Mouse (Mus musculus): ENCODE data around the gene Gnai2.

Gene Gnai2

DNA sequence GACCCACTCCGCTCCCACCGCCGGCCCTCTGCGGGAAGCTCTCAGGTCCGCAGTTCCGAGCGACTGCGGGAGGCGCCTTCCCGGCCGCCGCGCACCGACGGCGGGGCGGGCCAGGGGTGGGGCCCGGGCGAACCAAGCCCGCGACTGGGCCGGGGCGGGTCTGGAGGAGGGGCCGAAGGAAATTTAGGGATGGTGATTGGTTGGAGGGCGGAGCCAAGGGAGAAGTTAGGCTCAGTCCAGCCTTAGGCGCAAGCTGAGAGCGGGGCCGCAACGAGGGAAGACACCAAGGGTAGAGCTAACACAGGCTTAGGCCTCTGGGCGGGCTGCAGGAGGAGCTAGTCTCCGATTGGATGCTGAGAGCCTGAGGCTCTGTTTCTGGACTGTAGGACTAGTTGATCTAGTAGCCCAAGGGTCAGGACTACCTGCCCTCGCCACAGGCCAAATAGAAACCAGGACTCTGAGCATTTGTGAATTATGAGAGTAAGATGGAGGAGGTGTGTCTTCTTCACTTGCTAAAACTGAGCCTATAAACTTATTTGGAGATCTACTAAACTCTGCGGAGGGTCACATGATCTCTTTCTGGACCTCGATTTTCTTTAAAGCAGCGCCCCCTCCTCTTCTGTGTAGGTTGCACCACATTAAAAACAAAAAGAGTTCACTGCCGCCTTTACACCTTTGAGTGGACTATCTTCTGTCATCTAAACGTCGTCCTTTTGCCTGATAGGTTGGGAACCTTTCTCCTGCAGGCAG is at the start of gene Gnai2:
Gnai2 (minus strand) TSS at position 89 of the 750 bp plus-strand sequence.
- peak; percentile 97 for DNase-seq (ENCODE audit: low spot score)

GRCm38 (mm10) chr9:107682405-107682804 is 47.2 kb upstream of the Gnai2 start:
- no peak for DNase-seq (ENCODE audit: low spot score)

DNA sequence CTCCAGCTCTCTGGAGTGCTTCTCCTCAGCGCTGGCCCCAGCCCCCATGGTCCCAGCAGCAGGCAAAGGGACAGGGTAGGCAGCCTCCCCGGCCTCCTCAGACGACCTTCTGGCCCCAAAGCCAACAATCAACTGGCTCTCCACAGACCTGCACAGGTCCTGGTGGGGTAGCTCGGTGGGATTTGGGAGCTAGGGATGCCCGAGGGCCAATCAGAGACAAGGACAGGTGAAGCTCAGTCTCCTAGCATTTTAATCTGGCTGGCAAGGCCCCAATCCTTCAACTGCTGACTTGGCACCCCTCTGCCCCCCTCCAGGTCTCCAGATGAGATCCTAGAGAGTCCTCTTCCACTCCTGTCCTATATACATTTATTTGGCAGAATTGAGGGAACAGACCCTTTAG is 44.3 kb upstream of the Gnai2 start, which contains the start of gene Gnat1:
Gnat1 (minus strand) TSS at position 212 of the 400 bp plus-strand sequence.
- no peak for DNase-seq (ENCODE audit: low spot score)

GRCm38 (mm10) chr9:107678861-107679260 is 43.7 kb upstream of the Gnai2 start:
- no peak for DNase-seq (ENCODE audit: low spot score)

- peak; percentile 87 for DNase-seq (ENCODE audit: low spot score)
These were observed 42.8 kb upstream of the Gnai2 start for GRCm38 (mm10) chr9:107677819-107678526.

DNA sequence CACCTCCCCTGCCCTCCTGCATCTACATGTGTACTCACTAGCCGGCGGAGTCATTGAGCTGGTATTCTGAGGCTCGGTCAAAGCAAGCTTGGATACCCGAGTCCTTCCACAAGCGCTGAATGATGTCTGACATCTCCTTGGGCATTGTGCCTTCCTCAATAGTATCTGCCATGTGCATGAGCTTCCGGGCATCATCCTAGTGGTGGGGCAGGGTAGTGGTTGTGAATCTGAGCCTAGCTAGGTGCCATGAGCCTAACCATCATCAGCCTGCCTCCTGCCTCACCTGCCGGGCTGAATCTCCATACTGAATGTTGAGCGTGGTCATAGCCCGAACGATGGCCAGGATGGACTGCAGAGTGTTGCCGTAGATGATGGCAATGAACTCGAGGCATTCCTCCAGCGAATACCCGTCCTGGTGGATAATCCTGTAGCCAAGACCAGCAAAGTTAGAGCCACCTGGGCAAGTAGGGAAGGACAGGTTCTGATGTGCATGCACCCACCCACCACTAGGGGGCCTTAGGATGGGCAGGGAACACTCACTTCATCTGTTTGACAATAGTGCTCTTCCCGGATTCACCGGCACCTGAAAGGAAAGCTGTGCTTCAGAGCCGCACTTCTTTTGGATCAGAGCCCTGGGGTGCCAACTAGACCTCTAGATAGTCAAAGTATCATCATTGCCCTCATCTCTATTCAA is 42.1 kb upstream of the Gnai2 start:
- no peak for DNase-seq (ENCODE audit: low spot score)

GRCm38 (mm10) chr9:107676302-107676701 is 41.1 kb upstream of the Gnai2 start:
- DNase-seq (ENCODE audit: low spot score), result no peak

DNA sequence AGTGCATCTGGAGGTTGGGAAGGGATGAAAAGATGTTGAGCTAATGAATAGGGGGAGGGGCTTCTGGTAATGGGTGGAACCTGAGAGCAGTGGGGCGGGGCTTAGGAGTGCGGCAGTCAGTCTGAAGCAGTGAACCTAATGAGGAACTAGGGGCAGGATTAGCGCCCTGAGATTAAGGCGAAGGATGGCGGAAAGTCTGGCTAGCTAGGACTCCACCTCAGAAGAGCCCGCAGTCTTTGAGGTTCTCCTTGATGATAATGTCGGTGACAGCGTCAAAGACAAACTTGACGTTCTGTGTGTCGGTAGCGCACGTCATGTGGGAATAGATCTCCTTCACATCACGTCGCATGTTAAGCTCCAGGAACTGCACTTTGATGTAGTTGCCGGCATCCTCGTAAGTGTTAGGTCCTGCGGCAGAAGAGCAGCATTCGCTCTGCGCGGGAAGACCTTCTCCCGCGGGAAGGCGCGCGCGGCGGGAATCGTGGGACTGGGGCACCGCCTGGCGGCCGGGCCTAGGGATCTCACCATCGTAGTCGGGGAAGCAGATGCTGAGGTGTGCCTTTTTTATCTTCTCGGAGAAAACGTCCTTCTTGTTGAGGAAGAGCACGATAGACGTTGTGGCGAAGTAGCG is 40.6 kb upstream of the Gnai2 start:
- no peak for DNase-seq (ENCODE audit: low spot score)

DNA sequence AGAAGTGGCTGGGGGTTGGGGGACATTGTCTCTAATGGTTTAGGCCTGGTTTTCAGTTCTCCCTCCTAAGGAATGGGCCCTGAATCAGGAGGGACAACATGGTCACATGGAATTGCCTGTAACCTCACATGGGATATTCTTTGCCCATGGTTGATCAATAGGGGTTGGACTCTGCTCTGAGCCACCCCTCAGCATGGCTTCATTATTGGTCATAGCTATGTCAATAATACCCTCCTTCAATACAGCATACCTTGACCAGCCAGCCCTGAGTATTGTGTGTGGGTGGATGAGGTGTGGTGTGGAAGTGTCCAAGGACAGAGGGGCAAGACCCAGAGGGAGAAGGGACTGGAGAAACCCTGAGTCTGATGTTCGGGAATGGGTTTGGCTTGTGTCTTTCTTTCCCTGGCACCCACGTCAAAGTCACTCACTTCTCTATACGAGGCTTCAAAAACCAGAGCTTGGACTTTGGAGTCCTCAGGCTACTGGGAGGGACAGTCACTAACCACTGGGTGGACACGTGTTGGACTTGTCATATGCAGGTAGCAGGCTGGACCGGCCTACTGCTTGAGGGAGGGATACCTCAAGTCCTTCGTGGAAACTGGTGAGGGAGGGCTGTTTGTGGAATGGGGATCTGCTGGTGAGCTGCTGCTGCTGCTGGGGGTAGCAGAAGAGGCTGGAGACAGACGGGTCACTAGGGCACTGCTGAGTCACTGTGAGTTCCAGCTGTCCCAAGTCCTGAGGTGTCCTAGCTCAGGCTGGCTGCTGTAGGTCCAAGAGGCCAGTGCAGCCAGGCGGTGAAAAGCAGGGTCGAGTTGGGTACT is 39.7 kb upstream of the Gnai2 start:
- no peak for DNase-seq (ENCODE audit: low spot score)

DNA sequence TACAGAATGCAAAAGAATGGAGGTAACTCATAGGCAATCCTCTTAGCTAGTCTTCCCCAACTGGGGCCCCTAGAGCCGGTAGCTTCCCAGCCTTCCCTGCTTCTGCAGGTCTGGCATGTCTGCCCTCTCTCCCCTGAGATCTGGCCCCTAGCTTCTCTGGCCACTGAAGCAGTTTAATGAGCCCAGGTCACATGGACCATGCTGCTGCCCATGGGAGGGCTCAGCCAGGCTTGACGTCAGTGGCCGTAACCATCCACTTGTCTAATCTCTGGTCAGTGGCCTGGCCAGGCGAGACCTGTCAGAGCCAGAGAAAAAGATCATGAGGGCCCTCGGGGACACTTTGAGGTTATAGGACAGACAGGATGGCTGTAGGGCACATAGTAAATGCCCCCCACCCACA is 35.1 kb upstream of the Gnai2 start:
- no peak for DNase-seq (ENCODE audit: low spot score)

DNA sequence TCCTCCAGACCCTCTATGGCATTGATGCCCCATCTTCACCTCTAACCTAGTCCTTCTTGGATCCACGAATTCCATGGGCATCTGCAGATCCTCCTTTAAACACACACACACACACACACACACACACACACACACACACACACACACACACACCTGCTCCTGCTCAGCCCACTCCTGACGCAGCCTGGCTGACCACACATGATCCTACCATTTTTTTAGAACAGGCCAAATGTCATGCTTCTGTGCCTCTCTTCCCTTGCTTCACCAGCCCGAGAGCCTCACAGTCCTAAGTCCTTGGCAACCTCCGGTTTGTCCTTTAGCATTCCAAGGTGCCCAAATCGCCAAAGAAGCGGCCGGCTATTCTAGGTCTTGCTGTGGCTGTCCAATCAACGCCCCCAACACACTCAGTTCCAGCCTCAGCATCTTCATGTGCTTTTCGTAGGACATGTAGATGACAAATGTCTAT is 34.3 kb upstream of the Gnai2 start, which contains the start of gene Slc38a3:
Slc38a3 (minus strand) TSS at position 51 of the 466 bp plus-strand sequence.
- no peak for DNase-seq (ENCODE audit: low spot score)

- DNase-seq (ENCODE audit: low spot score), result no peak
These were observed 33.7 kb upstream of the Gnai2 start for GRCm38 (mm10) chr9:107668916-107669315.

DNA sequence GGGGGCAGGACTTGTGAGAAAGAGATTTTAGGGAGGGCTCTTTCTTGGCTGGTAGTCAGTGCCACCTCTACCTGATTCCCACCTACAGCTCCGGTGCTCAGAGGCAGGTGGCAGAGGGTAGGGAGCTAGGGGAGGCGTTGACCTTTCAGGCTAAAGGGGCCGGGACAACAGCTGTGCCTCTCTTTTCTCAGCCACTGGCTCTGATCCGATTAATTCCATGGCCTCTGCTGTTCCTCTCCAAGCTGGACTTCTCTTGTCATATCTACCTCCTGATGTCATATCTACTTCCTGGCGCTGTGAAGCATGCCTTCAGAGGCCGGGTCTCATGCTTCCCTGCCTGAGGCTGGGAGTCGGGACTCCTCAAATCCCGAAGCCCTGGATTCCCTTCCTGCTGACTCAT is 32.8 kb upstream of the Gnai2 start:
- no peak for DNase-seq (ENCODE audit: low spot score)

DNA sequence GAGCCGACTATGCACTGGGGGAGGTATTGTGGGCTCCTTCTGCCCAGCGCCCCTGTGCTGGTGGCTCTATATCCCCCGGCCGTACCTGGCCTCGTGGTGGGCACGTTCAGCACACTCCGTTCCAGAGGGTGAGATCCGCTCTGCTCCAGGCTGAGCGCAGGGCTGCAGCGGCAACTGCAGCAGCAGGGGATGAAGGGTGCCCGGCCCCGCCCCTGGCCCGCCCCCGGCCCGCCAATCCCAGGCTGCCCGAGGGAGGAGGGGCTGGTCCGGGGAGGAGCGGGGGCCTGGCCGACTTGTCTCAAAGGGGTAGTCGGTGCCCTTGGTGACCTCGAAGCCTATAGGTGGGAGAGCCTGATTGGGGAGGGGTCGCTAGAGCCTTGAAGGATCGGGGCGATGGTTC is 32.1 kb upstream of the Gnai2 start:
- no peak for DNase-seq (ENCODE audit: low spot score)

GRCm38 (mm10) chr9:107666751-107667205 is 31.6 kb upstream of the Gnai2 start:
- DNase-seq (ENCODE audit: low spot score), result no peak

GRCm38 (mm10) chr9:107665308-107665707 is 30.1 kb upstream of the Gnai2 start:
- DNase-seq (ENCODE audit: low spot score), result no peak

DNA sequence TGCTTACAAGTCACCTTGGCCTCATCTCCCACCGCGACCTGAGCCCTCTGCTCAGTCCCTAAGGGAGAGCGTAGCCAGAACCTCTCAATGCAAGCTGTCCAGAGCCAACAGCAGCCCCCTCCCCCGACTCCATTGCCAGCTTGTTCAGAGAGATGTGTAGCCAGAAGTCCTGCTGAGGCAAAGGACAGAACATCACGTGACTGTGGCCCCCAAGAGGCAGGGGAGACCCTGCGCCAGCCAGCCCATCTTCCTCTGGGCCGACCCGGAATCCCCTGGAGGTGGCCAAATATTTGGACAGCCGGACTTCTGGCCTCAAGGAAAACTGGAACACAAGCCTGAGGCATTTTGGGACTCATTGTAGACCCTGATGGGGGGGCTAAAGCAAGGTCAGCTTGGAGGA is 28.4 kb upstream of the Gnai2 start:
- no peak for DNase-seq (ENCODE audit: low spot score)

GRCm38 (mm10) chr9:107662342-107662741 is 27.2 kb upstream of the Gnai2 start:
- no peak for DNase-seq (ENCODE audit: low spot score)

- DNase-seq (ENCODE audit: low spot score), result no peak
These were observed 25.6 kb upstream of the Gnai2 start for GRCm38 (mm10) chr9:107660777-107661176.

GRCm38 (mm10) chr9:107659961-107660360 is 24.8 kb upstream of the Gnai2 start:
- no peak for DNase-seq (ENCODE audit: low spot score)

GRCm38 (mm10) chr9:107659551-107659950 is 24.4 kb upstream of the Gnai2 start:
- no peak for DNase-seq (ENCODE audit: low spot score)
